Comparison of ENCODE assay signal across 16 mouse cellular contexts in genomic region chr3:133972774-133973173, GRCm38 (mm10).
DNase-seq lines count a peak whose midpoint lies in the region; ATAC-seq lines count a peak whose summit lies in the region.
"Had no signal": no experiment of that assay in that cellular context is flagged by ENCODE, and none has a peak within 500 bp of the region (broad histone marks: within the 10 kb centered on the region; RNA-seq: fewer than 3 reads in every experiment).

No protein-coding gene starts in this region.

- no peaks in the 10 kb centered on the region for H3K9me3 ChIP-seq in kidney, embryonic 14.5 days (ENCODE audit: control insufficient read depth, low read length)
- H3K9me3 ChIP-seq: embryonic facial prominence, embryonic 12.5 days; forebrain, embryonic 15.5 days; heart, embryonic 12.5 days; hindbrain, embryonic 10.5 days; intestine, embryonic 15.5 days had no signal

- no peak overlapping the region for H3K4me2 ChIP-seq in kidney, embryonic 14.5 days (replicated peaks; ENCODE audit: low read depth, low read length)
- H3K4me2 ChIP-seq: embryonic facial prominence, embryonic 12.5 days; forebrain, embryonic 15.5 days; heart, embryonic 12.5 days; hindbrain, embryonic 14.5 days; intestine, embryonic 15.5 days had no signal

- no peaks in the 10 kb centered on the region for H3K36me3 ChIP-seq in kidney, embryonic 14.5 days (ENCODE audit: control insufficient read depth, insufficient read depth, low read length)
- H3K36me3 ChIP-seq: embryonic facial prominence, embryonic 12.5 days; forebrain, embryonic 15.5 days; heart, embryonic 12.5 days; hindbrain, embryonic 10.5 days; intestine, embryonic 15.5 days had no signal

- no peak overlapping the region for H3K9ac ChIP-seq in kidney, embryonic 14.5 days (ENCODE audit: low read depth, low read length)
- H3K9ac ChIP-seq: embryonic facial prominence, embryonic 12.5 days; forebrain, embryonic 15.5 days; heart, embryonic 12.5 days; hindbrain, embryonic 14.5 days; intestine, embryonic 15.5 days had no signal

- H3K4me3 ChIP-seq in kidney, embryonic 14.5 days (ENCODE audit: low read length), result no peak overlapping the region
- H3K4me3 ChIP-seq: embryonic facial prominence, embryonic 12.5 days; forebrain, embryonic 15.5 days; heart, embryonic 12.5 days; hindbrain, embryonic 10.5 days; intestine, embryonic 15.5 days had no signal

- no peak for ATAC-seq in kidney, embryonic 14.5 days (ENCODE audit: low FRiP score, low TSS enrichment)
- ATAC-seq: forebrain, embryonic 15.5 days; intestine, embryonic 15.5 days had no signal

- no peak overlapping the region for H3K27ac ChIP-seq in kidney, embryonic 14.5 days (ENCODE audit: low read depth, low read length)
- H3K27ac ChIP-seq: embryonic facial prominence, embryonic 12.5 days; forebrain, embryonic 15.5 days; hindbrain, embryonic 10.5 days; hindbrain, embryonic 14.5 days; intestine, embryonic 15.5 days had no signal

- DNase-seq in kidney, adult 9 months, result peak; percentile 1
- peak; percentile 43 for DNase-seq in Muller cell, postnatal 12 days (ENCODE audit: inconsistent ontology term)
- peak; percentile 42 for DNase-seq in embryo, embryonic 10 days (ENCODE audit: low spot score)
- peak; percentile 23 for DNase-seq in mesoderm, embryonic 11.5 days (ENCODE audit: low read depth, low spot score)
- no peak for DNase-seq in lung, adult 18-20 months
- DNase-seq: cerebellum, adult 11-12 months; cerebellum, adult 9-10 months; cerebellum, postnatal 25 days; gastrocnemius, postnatal 14 days had no signal

- 20% methylated on average over 2 of the region's 2 CpGs for WGBS in kidney, embryonic 14.5 days

- no peaks in the 10 kb centered on the region for H3K27me3 ChIP-seq in kidney, embryonic 14.5 days (ENCODE audit: control insufficient read depth, insufficient read depth, low read length)
- H3K27me3 ChIP-seq: embryonic facial prominence, embryonic 12.5 days; forebrain, embryonic 15.5 days; heart, embryonic 12.5 days; intestine, embryonic 15.5 days had no signal

- no peaks in the 10 kb centered on the region for H3K4me1 ChIP-seq in kidney, embryonic 14.5 days (ENCODE audit: control insufficient read depth, insufficient read depth, low read length)
- H3K4me1 ChIP-seq: embryonic facial prominence, embryonic 12.5 days; forebrain, embryonic 15.5 days; heart, embryonic 12.5 days; intestine, embryonic 15.5 days had no signal

Comparison
In these comparisons a context has a peak if more than half of its experiments do, and no peak if none do; other contexts are left out.
1. DNase-seq: peak in kidney, adult 9 months (single experiment), Muller cell, postnatal 12 days (single experiment), embryo, embryonic 10 days (single experiment) and mesoderm, embryonic 11.5 days (single experiment); none in lung, adult 18-20 months (0 of 2).